Mouse (Mus musculus) midbrain, embryonic 16.5 days (tissue): Measurements from ENCODE around the gene Sod3. TPM values are rescaled to one million over a fixed set of nuclear protein-coding genes. Genes with fewer than 3 reads are reported as not detected.

Source experiments
- polyA plus RNA-seq: library from polyadenylated mRNA; unstranded; fragments of >200 nt; fragmentation: Nextera tagmentation; extraction: Ambion mirVana; gene quantifications from 2 replicates; pipeline ENCODE4 v1.2.1, GENCODE M21; 2015

The Sod3 gene
- polyA plus RNA-seq, 1 experiment from 2014 or later: 2.8 TPM

Other genes starting within 250 kb of the Sod3 start
- 117 and 127 TPM in 2 replicates for gene Dhx15, start 173.3 kb upstream of the Sod3 start, polyA plus RNA-seq
- gene Ccdc149, start 107.7 kb downstream of the Sod3 start, polyA plus RNA-seq: 15.1 and 15.4 TPM in 2 replicates
- 4.3 and 5.6 TPM in 2 replicates for gene Lgi2, start 202.7 kb downstream of the Sod3 start, polyA plus RNA-seq